Mouse (Mus musculus) olfactory bulb, adult 2 months (tissue): ENCODE data around the gene Tmem43.

Source experiments
- CTCF ChIP-seq: fragments of 200-500 bp; IDR thresholded peaks from 2 replicates; pipeline ENCODE4 v1.5.1; 2012; ENCODE audit warnings: low read depth, mild to moderate bottlenecking, low read length, moderate library complexity; ENCODE audit not compliant: insufficient read depth
- POLR2A ChIP-seq: fragments of 200-500 bp; IDR thresholded peaks from 2 replicates; pipeline ENCODE4 v1.6.1; 2012; ENCODE audit warnings: mild to moderate bottlenecking, low read depth, low read length, moderate library complexity; ENCODE audit not compliant: insufficient read depth

DNA sequence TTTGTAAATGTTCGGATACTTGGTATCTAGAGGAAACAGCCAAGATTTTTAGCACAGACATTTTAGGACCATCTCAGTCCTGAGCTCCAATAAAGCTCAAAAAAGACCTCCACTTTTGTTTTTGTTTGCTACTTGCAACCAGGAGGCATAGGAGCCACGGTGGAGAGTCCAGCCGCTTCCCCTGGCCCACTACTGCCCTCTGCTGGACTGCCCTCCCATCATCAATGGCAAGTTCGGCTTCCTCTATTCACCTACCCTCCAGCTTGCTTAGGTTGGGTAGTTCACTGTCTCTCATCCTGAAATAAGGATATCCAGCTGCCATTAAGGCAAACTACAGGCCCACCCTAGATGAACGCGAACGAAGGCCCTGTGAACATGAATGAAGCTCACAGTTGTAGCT is 35.8 kb downstream of the Tmem43 start:
- TF ChIP-seq CTCF: peak; percentile 62
- TF ChIP-seq POLR2A: no peak
